Mouse (Mus musculus): ENCODE data around the gene Ddo. TPM values are rescaled to one million over a fixed set of nuclear protein-coding genes. Genes with fewer than 3 reads are reported as not detected.
A peak's percentile ranks its signal among the peaks of the same experiment; 100 is the strongest.

Ddo gene
- polyA plus RNA-seq, 1 experiment from 2014 or later = 0.79 TPM

DNA sequence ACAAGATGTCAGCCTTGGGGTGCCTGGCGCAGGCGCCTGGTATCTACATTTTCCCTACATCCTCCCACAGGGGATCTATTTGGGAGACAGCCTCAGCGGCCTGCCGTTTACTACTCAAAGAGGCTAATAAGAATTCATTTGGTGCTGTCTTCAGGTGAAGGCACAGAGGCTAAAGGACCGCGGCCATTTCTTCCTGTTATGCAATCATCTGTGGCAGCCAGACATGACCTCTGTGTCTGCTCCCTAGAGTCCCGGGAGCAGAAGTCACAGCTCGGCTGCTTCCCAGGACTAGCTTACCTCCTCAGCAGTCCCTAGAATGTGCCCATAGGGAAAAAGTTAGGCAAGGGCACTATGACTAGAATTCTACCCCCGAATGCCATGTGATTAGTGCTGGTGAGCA is 1.1 kb downstream of the Ddo start:
- Histone ChIP-seq H3K4me2 (ENCODE audit: low read length) (no peak overlapping the region), H3K9ac (ENCODE audit: low read length) (no peak overlapping the region), H3K36me3 (ENCODE audit: control insufficient read depth, insufficient read depth, low read length) (no peaks in the 10 kb centered on the region), H3K27me3 (replicated peaks; ENCODE audit: control insufficient read depth, insufficient read depth, low read length) (no peaks in the 10 kb centered on the region), H3K4me1 (ENCODE audit: control insufficient read depth, insufficient read depth, low read length) (no peaks in the 10 kb centered on the region), H3K9me3 (replicated peaks; ENCODE audit: control insufficient read depth, low read length) (no peaks in the 10 kb centered on the region), H3K27ac (ENCODE audit: low read depth, low read length) (no peak overlapping the region), H3K4me3 (ENCODE audit: low read depth, low read length) (no peak overlapping the region)
- WGBS = 90% methylated on average over 9 of the region's 9 CpGs
- no peak for ATAC-seq
- no peak for DNase-seq (ENCODE audit: low spot score)

DNA sequence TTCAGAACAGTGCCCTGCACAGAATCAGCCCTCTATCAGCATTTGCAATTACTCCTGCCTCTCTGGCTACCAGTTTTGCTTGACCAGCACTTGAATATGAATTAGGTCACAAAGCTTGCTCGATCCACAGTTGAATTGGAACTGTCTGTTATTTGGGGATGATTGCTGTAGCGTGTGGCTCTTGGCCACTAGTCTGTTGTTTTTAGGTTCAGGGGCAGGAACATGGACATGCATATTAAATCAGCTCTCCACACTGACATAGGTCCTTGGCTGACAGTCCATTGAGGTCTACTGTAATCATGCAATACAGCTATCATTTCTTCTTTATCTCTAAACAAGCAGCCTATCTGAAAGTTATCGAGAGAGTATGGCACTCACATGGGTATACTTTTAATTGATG is 2.3 kb downstream of the Ddo start:
- H3K4me3 ChIP-seq (ENCODE audit: low read depth, low read length) = no peak overlapping the region
- WGBS = 53% methylated on average over 3 of the region's 3 CpGs
- ATAC-seq = peak; percentile 57; the same call in 1 of the 2 replicates
- H3K36me3 ChIP-seq (ENCODE audit: control insufficient read depth, insufficient read depth, low read length) = no peaks in the 10 kb centered on the region
- DNase-seq (ENCODE audit: low spot score) = no peak
- H3K9ac ChIP-seq (ENCODE audit: low read length) = no peak overlapping the region
- H3K9me3 ChIP-seq (replicated peaks; ENCODE audit: control insufficient read depth, low read length) = no peaks in the 10 kb centered on the region
- H3K27me3 ChIP-seq (replicated peaks; ENCODE audit: control insufficient read depth, insufficient read depth, low read length) = no peaks in the 10 kb centered on the region
- H3K27ac ChIP-seq (ENCODE audit: low read depth, low read length) = no peak overlapping the region
- H3K4me1 ChIP-seq (ENCODE audit: control insufficient read depth, insufficient read depth, low read length) = no peaks in the 10 kb centered on the region
- no peak overlapping the region for H3K4me2 ChIP-seq (ENCODE audit: low read length)

DNA sequence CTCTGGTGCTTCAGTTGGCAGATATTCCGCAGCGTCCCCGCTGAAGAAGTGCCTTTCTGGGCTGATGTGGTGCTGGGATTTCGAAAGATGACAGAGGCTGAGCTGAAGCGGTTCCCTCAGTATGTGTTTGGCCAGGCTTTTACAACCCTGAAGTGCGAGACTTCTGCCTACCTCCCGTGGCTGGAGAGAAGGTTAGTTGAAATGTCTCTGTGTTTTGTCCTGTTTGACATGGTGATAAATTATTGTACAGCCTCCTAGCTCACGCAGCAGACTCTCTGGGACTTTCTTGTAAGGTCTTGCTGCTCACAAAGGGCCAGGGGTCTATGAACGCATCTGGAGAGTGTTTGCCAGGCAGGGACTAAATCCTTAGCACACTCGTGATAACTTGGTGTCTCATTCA is 7.5 kb downstream of the Ddo start:
- Histone ChIP-seq H3K27ac (ENCODE audit: low read depth, low read length) (no peak overlapping the region), H3K9ac (ENCODE audit: low read length) (no peak overlapping the region), H3K9me3 (replicated peaks; ENCODE audit: control insufficient read depth, low read length) (no peaks in the 10 kb centered on the region), H3K36me3 (ENCODE audit: control insufficient read depth, insufficient read depth, low read length) (no peaks in the 10 kb centered on the region), H3K4me1 (ENCODE audit: control insufficient read depth, insufficient read depth, low read length) (peaks cover 7% of the 10 kb centered on the region), H3K4me3 (ENCODE audit: low read depth, low read length) (no peak overlapping the region), H3K27me3 (replicated peaks; ENCODE audit: control insufficient read depth, insufficient read depth, low read length) (no peaks in the 10 kb centered on the region), H3K4me2 (ENCODE audit: low read length) (no peak overlapping the region)
- DNase-seq (ENCODE audit: low spot score) (no peak), ATAC-seq (no peak)
- WGBS = 68% methylated on average over 10 of the region's 10 CpGs

DNA sequence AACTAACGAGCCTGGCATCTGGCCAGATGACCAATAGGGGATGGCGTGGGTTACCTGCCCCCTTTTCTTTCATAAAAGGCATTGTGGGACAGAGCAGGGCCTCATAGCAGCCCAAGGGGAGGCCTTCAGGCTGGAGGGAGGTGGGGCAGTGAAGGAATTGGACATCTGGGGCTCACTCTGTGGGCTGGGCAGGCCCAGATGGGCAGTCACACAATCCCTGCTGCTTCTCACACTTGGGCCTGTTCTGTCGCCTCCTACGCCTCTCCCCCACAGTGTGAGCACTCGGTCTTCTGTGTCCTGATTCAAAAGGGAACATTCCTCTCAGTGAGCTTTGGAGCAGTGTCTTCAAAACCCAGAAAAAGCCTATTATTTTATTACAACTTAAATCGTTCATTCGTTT is 8.5 kb downstream of the Ddo start:
- ATAC-seq = peak; percentile 54; the same call in 1 of the 2 replicates

DNA sequence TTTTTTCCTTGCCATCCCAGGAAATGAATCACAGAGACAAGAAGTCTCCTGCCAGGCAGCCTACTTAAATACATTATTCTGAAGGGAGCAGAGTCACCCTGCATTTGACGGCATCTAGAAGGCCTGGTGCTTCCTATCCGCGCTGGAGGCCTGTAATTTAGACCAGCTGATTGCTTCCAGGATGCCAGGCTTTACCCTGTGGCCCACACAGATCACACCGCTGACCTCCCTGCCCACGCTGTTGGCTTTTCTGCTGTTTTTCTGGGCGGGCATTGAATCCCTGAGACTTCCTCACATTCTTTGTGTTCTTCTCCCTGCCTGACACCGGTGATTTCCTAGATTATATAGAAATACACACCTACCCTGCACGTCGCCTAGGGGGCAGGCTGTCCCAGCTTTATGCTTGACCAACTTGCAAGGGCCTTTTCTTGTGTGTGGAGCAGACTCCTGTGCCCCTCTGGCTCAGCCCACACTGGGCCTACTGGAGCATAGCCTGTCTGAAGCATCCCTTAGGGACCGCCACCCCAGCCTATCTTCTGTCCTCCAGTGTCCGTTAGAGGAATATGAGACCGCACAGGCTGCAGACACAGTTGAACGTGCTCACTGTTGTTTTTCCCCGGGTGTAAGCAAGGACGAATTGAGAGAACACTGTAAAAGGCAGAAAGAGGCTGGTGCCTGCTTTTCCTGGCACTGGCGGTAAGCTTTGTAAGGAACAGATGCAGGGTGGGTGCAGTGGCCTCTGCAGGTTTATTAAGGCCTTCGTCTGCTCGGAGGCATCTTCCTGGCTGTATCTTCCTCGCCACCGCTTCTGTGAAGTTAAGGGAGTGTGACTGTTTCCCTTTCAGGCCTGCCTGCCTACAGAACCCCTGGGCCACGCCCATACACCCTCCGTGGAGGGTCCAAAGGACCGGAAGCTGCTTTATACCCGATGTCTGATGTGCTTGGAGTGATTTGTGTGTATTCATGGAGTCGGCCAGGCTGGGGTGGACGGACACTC is 9.3 kb downstream of the Ddo start:
- Histone ChIP-seq H3K4me1 (ENCODE audit: control insufficient read depth, insufficient read depth, low read length) (peaks cover 7% of the 10 kb centered on the region), H3K9me3 (replicated peaks; ENCODE audit: control insufficient read depth, low read length) (no peaks in the 10 kb centered on the region), H3K9ac (ENCODE audit: low read length) (no peak overlapping the region), H3K36me3 (ENCODE audit: control insufficient read depth, insufficient read depth, low read length) (no peaks in the 10 kb centered on the region), H3K4me2 (ENCODE audit: low read length) (no peak overlapping the region), H3K4me3 (ENCODE audit: low read depth, low read length) (no peak overlapping the region), H3K27me3 (replicated peaks; ENCODE audit: control insufficient read depth, insufficient read depth, low read length) (no peaks in the 10 kb centered on the region), H3K27ac (ENCODE audit: low read depth, low read length) (no peak overlapping the region)
- 60% methylated on average over 26 of the region's 26 CpGs for WGBS
- ATAC-seq (no peak), DNase-seq (ENCODE audit: low spot score) (no peak)

More for the DNA sequence above, 8.5 kb downstream of the Ddo start:
- no peaks in the 10 kb centered on the region for H3K9me3 ChIP-seq (replicated peaks; ENCODE audit: control insufficient read depth, low read length)
- 0 out of 2 replicates have a peak overlapping the region, but pooled peaks have one; percentile 3 for H3K9ac ChIP-seq (ENCODE audit: low read length)
- H3K36me3 ChIP-seq (ENCODE audit: control insufficient read depth, insufficient read depth, low read length) = no peaks in the 10 kb centered on the region
- H3K4me3 ChIP-seq (ENCODE audit: low read depth, low read length) = no peak overlapping the region
- 36% methylated on average over 7 of the region's 7 CpGs for WGBS
- H3K4me1 ChIP-seq (ENCODE audit: control insufficient read depth, insufficient read depth, low read length) = peaks cover 7% of the 10 kb centered on the region
- DNase-seq (ENCODE audit: low spot score) = no peak
- no peaks in the 10 kb centered on the region for H3K27me3 ChIP-seq (replicated peaks; ENCODE audit: control insufficient read depth, insufficient read depth, low read length)
- no peak overlapping the region for H3K4me2 ChIP-seq (ENCODE audit: low read length)
- H3K27ac ChIP-seq (ENCODE audit: low read depth, low read length) = no peak overlapping the region; the same call in 1 of the 2 replicates

DNA sequence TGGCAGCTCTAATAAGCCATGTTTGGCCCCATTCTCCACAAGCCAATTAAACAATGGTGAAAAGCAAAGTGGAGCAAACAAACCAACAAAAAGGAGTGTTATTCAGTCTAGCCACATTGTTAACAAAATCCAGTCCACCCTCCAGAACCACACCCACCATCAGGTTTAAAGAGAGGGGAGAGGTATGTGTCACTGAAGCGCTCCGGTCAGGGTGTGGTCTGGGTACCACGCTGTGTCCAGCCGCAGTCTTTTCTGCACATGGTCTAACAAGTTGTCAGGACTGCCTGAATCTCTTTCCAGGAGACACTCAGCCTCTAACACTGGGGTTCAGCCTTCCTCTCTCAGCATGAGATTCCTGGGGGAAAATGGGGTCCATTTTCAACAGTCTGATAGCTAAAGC is 10.6 kb downstream of the Ddo start:
- ATAC-seq (no peak), DNase-seq (ENCODE audit: low spot score) (no peak)
- Histone ChIP-seq H3K36me3 (ENCODE audit: control insufficient read depth, insufficient read depth, low read length) (no peaks in the 10 kb centered on the region), H3K27ac (ENCODE audit: low read depth, low read length) (no peak overlapping the region), H3K4me1 (ENCODE audit: control insufficient read depth, insufficient read depth, low read length) (peaks cover 7% of the 10 kb centered on the region), H3K27me3 (replicated peaks; ENCODE audit: control insufficient read depth, insufficient read depth, low read length) (no peaks in the 10 kb centered on the region), H3K4me3 (ENCODE audit: low read depth, low read length) (no peak overlapping the region), H3K9ac (ENCODE audit: low read length) (no peak overlapping the region), H3K4me2 (ENCODE audit: low read length) (no peak overlapping the region), H3K9me3 (replicated peaks; ENCODE audit: control insufficient read depth, low read length) (no peaks in the 10 kb centered on the region)
- 81% methylated on average over 4 of the region's 4 CpGs for WGBS

DNA sequence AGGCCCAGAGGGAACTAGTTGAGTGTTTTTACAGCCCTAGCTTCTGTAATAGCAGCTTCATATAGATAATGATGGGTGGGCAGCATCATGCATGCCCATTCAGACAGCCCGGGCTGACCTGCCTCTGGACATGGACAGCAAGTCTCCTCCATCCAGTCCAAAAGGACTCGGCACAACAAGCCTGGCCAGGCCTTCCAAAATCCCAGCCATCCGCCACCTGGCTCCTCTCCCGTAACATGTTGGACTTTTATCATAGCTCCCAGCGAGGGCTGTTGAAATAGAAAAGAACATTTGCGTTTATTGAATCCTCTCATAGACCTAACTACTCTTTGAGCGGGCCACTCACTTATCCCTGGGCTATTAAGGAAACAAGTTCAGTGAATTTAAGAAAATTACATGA is 12.1 kb downstream of the Ddo start:
- DNase-seq (ENCODE audit: low spot score) (no peak), ATAC-seq (no peak)
- H3K4me3 ChIP-seq (ENCODE audit: low read depth, low read length) = no peak overlapping the region
- H3K27me3 ChIP-seq (replicated peaks; ENCODE audit: control insufficient read depth, insufficient read depth, low read length) = no peaks in the 10 kb centered on the region
- H3K9me3 ChIP-seq (replicated peaks; ENCODE audit: control insufficient read depth, low read length) = no peaks in the 10 kb centered on the region
- H3K27ac ChIP-seq (ENCODE audit: low read depth, low read length) = no peak overlapping the region
- no peak overlapping the region for H3K9ac ChIP-seq (ENCODE audit: low read length)
- WGBS = 94% methylated on average over 7 of the region's 7 CpGs
- no peaks in the 10 kb centered on the region for H3K36me3 ChIP-seq (ENCODE audit: control insufficient read depth, insufficient read depth, low read length)
- no peak overlapping the region for H3K4me2 ChIP-seq (ENCODE audit: low read length)
- peaks cover 7% of the 10 kb centered on the region for H3K4me1 ChIP-seq (ENCODE audit: control insufficient read depth, insufficient read depth, low read length)

DNA sequence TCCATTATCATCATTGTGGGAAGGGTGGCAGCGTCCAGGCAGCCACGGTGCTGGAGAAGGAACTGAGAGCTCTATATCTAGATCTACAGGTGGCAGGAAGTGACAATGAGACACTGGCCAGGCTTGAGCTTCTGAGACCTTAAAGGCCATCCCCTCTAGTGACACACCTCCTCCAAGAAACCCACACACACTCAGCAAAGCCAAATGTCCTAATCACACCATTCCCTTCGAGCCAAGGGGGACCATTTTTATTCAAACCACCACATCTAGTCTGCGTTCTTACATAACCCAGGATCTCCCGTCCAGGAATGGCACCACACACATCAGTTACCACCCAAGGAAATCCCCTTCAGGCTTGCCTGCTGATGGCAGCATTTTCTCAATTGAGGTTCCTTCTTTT is 13.3 kb downstream of the Ddo start:
- no peak overlapping the region for H3K9ac ChIP-seq (ENCODE audit: low read length)
- H3K4me3 ChIP-seq (ENCODE audit: low read depth, low read length) = no peak overlapping the region
- H3K27me3 ChIP-seq (replicated peaks; ENCODE audit: control insufficient read depth, insufficient read depth, low read length) = no peaks in the 10 kb centered on the region
- no peaks in the 10 kb centered on the region for H3K9me3 ChIP-seq (replicated peaks; ENCODE audit: control insufficient read depth, low read length)
- peaks cover 7% of the 10 kb centered on the region for H3K4me1 ChIP-seq (ENCODE audit: control insufficient read depth, insufficient read depth, low read length)
- no peak for ATAC-seq
- 81% methylated on average over 5 of the region's 5 CpGs for WGBS
- no peak overlapping the region for H3K4me2 ChIP-seq (ENCODE audit: low read length)
- no peak for DNase-seq (ENCODE audit: low spot score)
- no peaks in the 10 kb centered on the region for H3K36me3 ChIP-seq (ENCODE audit: control insufficient read depth, insufficient read depth, low read length)
- H3K27ac ChIP-seq (ENCODE audit: low read depth, low read length) = no peak overlapping the region

DNA sequence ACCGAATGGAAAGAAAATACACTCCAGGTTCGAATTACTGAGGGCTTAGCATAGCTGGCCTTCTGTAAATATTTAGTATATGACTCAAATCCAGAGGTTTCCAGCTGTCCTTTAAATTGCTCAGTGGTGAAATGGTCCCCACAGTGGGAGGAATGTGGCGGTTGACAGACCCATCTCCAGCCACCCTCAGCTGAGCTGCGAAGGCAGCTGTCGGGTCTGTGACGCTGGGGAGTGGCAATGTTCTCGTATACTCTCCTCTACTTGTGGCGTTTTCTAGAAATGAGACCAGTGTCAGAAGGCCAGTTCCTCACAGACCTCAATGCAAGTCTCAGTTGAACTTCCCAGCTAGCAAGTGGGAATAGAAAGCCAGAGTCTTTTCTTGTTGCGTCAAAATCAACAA is 14.6 kb downstream of the Ddo start:
- H3K9me3 ChIP-seq (replicated peaks; ENCODE audit: control insufficient read depth, low read length) = no peaks in the 10 kb centered on the region
- ATAC-seq = no peak
- no peak overlapping the region for H3K4me3 ChIP-seq (ENCODE audit: low read depth, low read length)
- H3K36me3 ChIP-seq (ENCODE audit: control insufficient read depth, insufficient read depth, low read length) = no peaks in the 10 kb centered on the region
- DNase-seq (ENCODE audit: low spot score) = no peak
- H3K27me3 ChIP-seq (replicated peaks; ENCODE audit: control insufficient read depth, insufficient read depth, low read length) = no peaks in the 10 kb centered on the region
- no peaks in the 10 kb centered on the region for H3K4me1 ChIP-seq (ENCODE audit: control insufficient read depth, insufficient read depth, low read length)
- 77% methylated on average over 9 of the region's 9 CpGs for WGBS
- no peak overlapping the region for H3K9ac ChIP-seq (ENCODE audit: low read length)
- H3K27ac ChIP-seq (ENCODE audit: low read depth, low read length) = no peak overlapping the region
- H3K4me2 ChIP-seq (ENCODE audit: low read length) = no peak overlapping the region
